Mouse (Mus musculus) MEL (cell line): ENCODE measurements at regions not wholly inside any gene's neighbourhood (a gene's known extent, or its start where the extent isn't known, plus 50 kb on each side); places are given as distances from the start of the nearest gene placed in this dataset.

Experiments used
- CTCF ChIP-seq, 3 experiments: IDR thresholded peaks in 2 of 3; conservative IDR thresholded peaks in 1 of 3; 2 replicates each; pipeline ENCODE4 v1.5.1; 2011 to 2012; ENCODE audit warnings: low read length in 3 of 3, low read depth in 2 of 3, mild to moderate bottlenecking in 2 of 3, improper control_type of control experiment in 1 of 3, inconsistent platforms in 1 of 3, mixed read lengths in 1 of 3, moderate library complexity in 1 of 3; ENCODE audit not compliant: control insufficient read depth in 1 of 3, insufficient read depth in 1 of 3, poor library complexity in 1 of 3, severe bottlenecking in 1 of 3
- USF1 ChIP-seq: IDR thresholded peaks from 2 replicates; pipeline ENCODE4 v1.6.1; 2014; ENCODE audit warnings: low read depth, mild to moderate bottlenecking, inconsistent platforms, low read length, improper control_type of control experiment, moderate library complexity

DNA sequence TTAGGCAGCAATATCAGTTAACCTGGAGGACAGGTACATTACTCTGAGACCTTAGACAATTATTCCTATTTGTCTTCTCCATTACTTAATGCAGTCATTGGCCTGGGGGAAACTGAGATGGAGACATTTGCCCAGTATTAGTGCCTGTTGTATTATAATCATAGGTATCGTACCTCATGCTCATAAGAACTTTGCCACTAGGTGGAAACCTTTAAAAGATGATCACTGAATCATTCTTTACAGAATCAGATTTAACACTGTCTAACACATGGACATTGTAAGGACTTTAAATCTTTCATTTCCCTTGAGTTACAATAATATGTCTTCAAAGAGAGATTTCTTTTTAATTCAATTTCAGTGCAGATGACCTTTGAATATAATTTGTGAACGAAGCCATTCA is 1283.8 kb downstream of the Mat2b start:
- TF ChIP-seq USF1: no peak
- TF ChIP-seq CTCF (IDR thresholded peaks at IDR 0.05 in 2 of 3, conservative IDR thresholded peaks at IDR 0.05 in 1 of 3; ENCODE audit: control insufficient read depth in 1 of 3, insufficient read depth in 1 of 3, low read depth in 2 of 3, low read length in 3 of 3, poor library complexity in 1 of 3, severe bottlenecking in 1 of 3): no peak
